Mouse (Mus musculus): ENCODE data around the gene Olfr263. TPM values are rescaled to one million over a fixed set of nuclear protein-coding genes. Genes with fewer than 3 reads are reported as not detected.

Olfr263 gene
- polyA plus RNA-seq, 1 experiment from 2014 or later = not detected

DNA sequence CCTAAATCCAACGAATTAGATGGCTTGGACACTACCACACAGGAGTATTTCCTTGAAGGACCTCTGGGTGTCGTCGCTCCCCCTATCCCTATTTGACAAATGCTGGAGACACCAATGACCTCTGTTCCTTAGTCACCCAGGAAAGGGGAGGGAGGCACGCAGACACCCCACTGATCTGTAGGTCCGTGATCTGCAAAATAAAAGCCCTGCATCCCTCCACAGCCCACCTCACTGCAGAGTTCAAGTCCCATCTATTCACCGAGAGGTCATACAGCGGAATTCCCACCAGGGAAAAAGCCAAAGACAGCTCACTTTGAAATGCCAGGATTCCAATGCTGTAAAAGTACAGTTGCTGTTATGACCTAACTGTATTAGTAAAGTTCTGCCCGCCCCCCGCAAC, 28.6 kb downstream of the Olfr263 start:
- no peaks in the 10 kb centered on the region for H3K27me3 ChIP-seq (ENCODE audit: control insufficient read depth, insufficient read depth, low read length)
- no peaks in the 10 kb centered on the region for H3K4me1 ChIP-seq (ENCODE audit: control insufficient read depth, insufficient read depth, low read length)
- 12% methylated on average over 9 of the region's 9 CpGs for WGBS
- no peak overlapping the region for H3K27ac ChIP-seq (ENCODE audit: low read length)
- H3K9me3 ChIP-seq (ENCODE audit: control insufficient read depth, low read depth, low read length) = no peaks in the 10 kb centered on the region
- no peaks in the 10 kb centered on the region for H3K36me3 ChIP-seq (ENCODE audit: control insufficient read depth, insufficient read depth, low read length)
- H3K4me3 ChIP-seq (ENCODE audit: low read depth, low read length) = peak overlapping the region; percentile 49
- H3K9ac ChIP-seq (replicated peaks; ENCODE audit: low read depth, low read length) = no peak overlapping the region
- H3K4me2 ChIP-seq (replicated peaks; ENCODE audit: low read depth, low read length) = peak overlapping the region; percentile 62
- ATAC-seq (ENCODE audit: insufficient number of reproducible peaks, insufficient read depth, low FRiP score, low read depth) = no peak

- ATAC-seq (ENCODE audit: insufficient number of reproducible peaks, insufficient read depth, low FRiP score, low read depth) = 0 out of 2 replicates have a peak, but pooled peaks have one; percentile 30
- under 1% methylated on average over 19 of the region's 19 CpGs for WGBS
- Histone ChIP-seq H3K27me3 (ENCODE audit: control insufficient read depth, insufficient read depth, low read length) (no peaks in the 10 kb centered on the region), H3K9ac (replicated peaks; ENCODE audit: low read depth, low read length) (no peak overlapping the region; the same call in 1 of the 2 replicates), H3K9me3 (ENCODE audit: control insufficient read depth, low read depth, low read length) (no peaks in the 10 kb centered on the region), H3K36me3 (ENCODE audit: control insufficient read depth, insufficient read depth, low read length) (no peaks in the 10 kb centered on the region), H3K4me3 (ENCODE audit: low read depth, low read length) (peak overlapping the region; percentile 49), H3K4me2 (replicated peaks; ENCODE audit: low read depth, low read length) (peak overlapping the region; percentile 62), H3K4me1 (ENCODE audit: control insufficient read depth, insufficient read depth, low read length) (no peaks in the 10 kb centered on the region), H3K27ac (ENCODE audit: low read length) (no peak overlapping the region)
Measured at GRCm38 (mm10) chr13:21158785-21159474, 29.5 kb downstream of the Olfr263 start.

DNA sequence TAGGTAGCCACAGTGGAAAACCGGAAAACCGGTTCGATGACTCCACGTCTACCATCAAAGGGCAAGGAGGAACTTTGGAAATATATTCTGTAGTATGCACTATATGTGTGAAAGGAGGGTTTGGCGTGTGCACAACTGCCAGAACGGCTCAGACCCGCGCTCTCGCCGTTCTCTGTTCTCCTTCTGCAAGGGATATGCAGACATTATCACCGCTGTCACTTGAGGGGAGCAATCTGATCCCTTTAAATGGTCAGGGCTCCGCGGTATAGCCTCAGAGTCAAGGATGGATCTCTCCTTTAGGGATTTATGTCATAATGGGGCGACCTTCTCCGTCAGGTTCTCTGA, 30.0 kb downstream of the Olfr263 start:
- Histone ChIP-seq H3K9ac (replicated peaks; ENCODE audit: low read depth, low read length) (no peak overlapping the region; the same call in 1 of the 2 replicates), H3K36me3 (ENCODE audit: control insufficient read depth, insufficient read depth, low read length) (no peaks in the 10 kb centered on the region), H3K4me3 (ENCODE audit: low read depth, low read length) (peak overlapping the region; percentile 49), H3K27me3 (ENCODE audit: control insufficient read depth, insufficient read depth, low read length) (no peaks in the 10 kb centered on the region), H3K27ac (ENCODE audit: low read length) (no peak overlapping the region), H3K4me2 (replicated peaks; ENCODE audit: low read depth, low read length) (peak overlapping the region; percentile 62), H3K4me1 (ENCODE audit: control insufficient read depth, insufficient read depth, low read length) (no peaks in the 10 kb centered on the region), H3K9me3 (ENCODE audit: control insufficient read depth, low read depth, low read length) (no peaks in the 10 kb centered on the region)
- ATAC-seq (ENCODE audit: insufficient number of reproducible peaks, insufficient read depth, low FRiP score, low read depth) = no peak
- under 1% methylated on average over 15 of the region's 15 CpGs for WGBS

GRCm38 (mm10) chr13:21160041-21160511, 30.6 kb downstream of the Olfr263 start:
- under 1% methylated on average over 16 of the region's 16 CpGs for WGBS

DNA sequence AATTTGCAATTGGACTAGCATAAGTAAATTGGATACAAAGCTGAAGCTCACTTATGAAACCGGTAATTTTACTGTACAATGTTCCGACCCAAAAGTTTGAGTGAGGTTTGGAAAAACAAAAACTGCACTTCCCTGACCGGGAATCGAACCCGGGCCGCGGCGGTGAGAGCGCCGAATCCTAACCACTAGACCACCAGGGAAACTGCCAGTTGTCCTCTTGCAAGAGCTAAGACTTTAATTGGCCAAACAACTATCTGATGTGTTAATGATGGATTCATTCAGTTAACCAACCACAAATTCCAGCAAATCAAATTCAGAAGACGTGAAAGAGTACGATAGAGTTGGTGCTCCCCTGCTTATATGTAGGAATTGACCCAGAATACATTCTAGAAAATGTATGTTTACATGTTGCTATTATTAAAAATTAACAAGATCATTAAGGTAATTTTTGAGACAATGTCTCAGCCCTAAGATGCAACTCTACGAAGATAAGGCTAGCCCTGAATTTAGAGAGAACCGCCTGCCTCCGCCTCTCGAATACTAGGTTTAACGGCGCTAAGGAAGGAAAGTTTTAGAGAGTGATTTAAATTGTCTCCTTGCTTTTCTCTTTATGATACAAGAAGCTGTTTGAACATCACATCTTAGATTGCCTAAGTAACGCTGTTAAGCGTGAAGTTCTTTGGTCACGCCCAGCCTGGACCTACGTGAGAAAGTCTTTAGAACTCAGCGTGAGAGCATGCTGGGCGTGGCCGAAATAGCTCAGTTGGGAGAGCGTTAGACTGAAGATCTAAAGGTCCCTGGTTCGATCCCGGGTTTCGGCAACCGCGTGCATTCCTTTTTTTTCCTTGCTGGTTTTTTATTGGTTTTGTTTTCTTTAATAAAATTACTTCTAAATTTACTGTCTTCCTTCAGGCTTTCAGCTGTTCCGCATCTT, 31.5 kb downstream of the Olfr263 start:
- no peak overlapping the region for H3K9ac ChIP-seq (replicated peaks; ENCODE audit: low read depth, low read length)
- peak overlapping the region; percentile 49 for H3K4me3 ChIP-seq (ENCODE audit: low read depth, low read length)
- no peaks in the 10 kb centered on the region for H3K36me3 ChIP-seq (ENCODE audit: control insufficient read depth, insufficient read depth, low read length)
- no peaks in the 10 kb centered on the region for H3K9me3 ChIP-seq (ENCODE audit: control insufficient read depth, low read depth, low read length)
- no peak overlapping the region for H3K27ac ChIP-seq (ENCODE audit: low read length)
- no peaks in the 10 kb centered on the region for H3K4me1 ChIP-seq (ENCODE audit: control insufficient read depth, insufficient read depth, low read length)
- ATAC-seq (ENCODE audit: insufficient number of reproducible peaks, insufficient read depth, low FRiP score, low read depth) = peak; percentile 87
- peak overlapping the region; percentile 62 for H3K4me2 ChIP-seq (replicated peaks; ENCODE audit: low read depth, low read length)
- no peaks in the 10 kb centered on the region for H3K27me3 ChIP-seq (ENCODE audit: control insufficient read depth, insufficient read depth, low read length)
- under 1% methylated on average over 32 of the region's 32 CpGs for WGBS

More at GRCm38 (mm10) chr13:21160041-21160511, 30.6 kb downstream of the Olfr263 start:
- Histone ChIP-seq H3K9ac (replicated peaks; ENCODE audit: low read depth, low read length) (peak overlapping the region; percentile 4; the same call in 1 of the 2 replicates), H3K4me2 (replicated peaks; ENCODE audit: low read depth, low read length) (peak overlapping the region; percentile 62), H3K36me3 (ENCODE audit: control insufficient read depth, insufficient read depth, low read length) (no peaks in the 10 kb centered on the region), H3K27me3 (ENCODE audit: control insufficient read depth, insufficient read depth, low read length) (no peaks in the 10 kb centered on the region), H3K4me1 (ENCODE audit: control insufficient read depth, insufficient read depth, low read length) (no peaks in the 10 kb centered on the region), H3K9me3 (ENCODE audit: control insufficient read depth, low read depth, low read length) (no peaks in the 10 kb centered on the region), H3K4me3 (ENCODE audit: low read depth, low read length) (peak overlapping the region; percentile 49), H3K27ac (ENCODE audit: low read length) (no peak overlapping the region)
- 0 out of 2 replicates have a peak, but pooled peaks have one; percentile 31 for ATAC-seq (ENCODE audit: insufficient number of reproducible peaks, insufficient read depth, low FRiP score, low read depth)

DNA sequence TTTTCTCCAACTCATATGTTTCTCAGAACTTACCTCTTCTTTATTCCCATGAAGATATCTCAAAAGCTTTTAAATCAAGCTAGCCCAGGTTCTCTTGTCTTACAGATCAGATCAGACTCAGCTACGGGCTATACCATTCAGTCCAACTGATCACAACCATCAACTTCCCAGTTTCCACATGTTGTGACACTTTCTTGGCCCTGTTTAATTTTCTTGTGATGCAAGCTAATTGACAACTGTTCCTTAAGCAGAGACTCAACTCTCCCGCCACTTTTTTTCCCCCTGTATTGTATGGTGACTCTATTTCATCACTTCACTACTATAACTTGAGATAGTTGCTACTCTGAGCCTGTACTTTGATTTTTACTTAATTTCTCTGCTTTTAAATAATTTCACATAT, 32.2 kb downstream of the Olfr263 start:
- peak overlapping the region; percentile 49; the same call in 1 of the 2 replicates for H3K4me3 ChIP-seq (ENCODE audit: low read depth, low read length)
- H3K9me3 ChIP-seq (ENCODE audit: control insufficient read depth, low read depth, low read length) = no peaks in the 10 kb centered on the region
- no peak for ATAC-seq (ENCODE audit: insufficient number of reproducible peaks, insufficient read depth, low FRiP score, low read depth)
- no peak overlapping the region for H3K9ac ChIP-seq (replicated peaks; ENCODE audit: low read depth, low read length)
- no peaks in the 10 kb centered on the region for H3K36me3 ChIP-seq (ENCODE audit: control insufficient read depth, insufficient read depth, low read length)
- no peaks in the 10 kb centered on the region for H3K4me1 ChIP-seq (ENCODE audit: control insufficient read depth, insufficient read depth, low read length)
- peak overlapping the region; percentile 22 for H3K4me2 ChIP-seq (replicated peaks; ENCODE audit: low read depth, low read length)
- 42% methylated on average over 2 of the region's 2 CpGs for WGBS
- H3K27ac ChIP-seq (ENCODE audit: low read length) = no peak overlapping the region
- H3K27me3 ChIP-seq (ENCODE audit: control insufficient read depth, insufficient read depth, low read length) = no peaks in the 10 kb centered on the region

- ATAC-seq (ENCODE audit: insufficient number of reproducible peaks, insufficient read depth, low FRiP score, low read depth) = no peak
- no peak overlapping the region for H3K9ac ChIP-seq (replicated peaks; ENCODE audit: low read depth, low read length)
- no peak overlapping the region for H3K4me3 ChIP-seq (ENCODE audit: low read depth, low read length)
- H3K27me3 ChIP-seq (ENCODE audit: control insufficient read depth, insufficient read depth, low read length) = no peaks in the 10 kb centered on the region
- H3K9me3 ChIP-seq (ENCODE audit: control insufficient read depth, low read depth, low read length) = no peaks in the 10 kb centered on the region
- H3K4me2 ChIP-seq (replicated peaks; ENCODE audit: low read depth, low read length) = no peak overlapping the region
- H3K27ac ChIP-seq (ENCODE audit: low read length) = no peak overlapping the region
- no peaks in the 10 kb centered on the region for H3K36me3 ChIP-seq (ENCODE audit: control insufficient read depth, insufficient read depth, low read length)
- H3K4me1 ChIP-seq (ENCODE audit: control insufficient read depth, insufficient read depth, low read length) = no peaks in the 10 kb centered on the region
- 55% methylated on average over 5 of the region's 5 CpGs for WGBS
Measured at GRCm38 (mm10) chr13:21162591-21162990, 33.2 kb downstream of the Olfr263 start.
